In the genomic region with DNA sequence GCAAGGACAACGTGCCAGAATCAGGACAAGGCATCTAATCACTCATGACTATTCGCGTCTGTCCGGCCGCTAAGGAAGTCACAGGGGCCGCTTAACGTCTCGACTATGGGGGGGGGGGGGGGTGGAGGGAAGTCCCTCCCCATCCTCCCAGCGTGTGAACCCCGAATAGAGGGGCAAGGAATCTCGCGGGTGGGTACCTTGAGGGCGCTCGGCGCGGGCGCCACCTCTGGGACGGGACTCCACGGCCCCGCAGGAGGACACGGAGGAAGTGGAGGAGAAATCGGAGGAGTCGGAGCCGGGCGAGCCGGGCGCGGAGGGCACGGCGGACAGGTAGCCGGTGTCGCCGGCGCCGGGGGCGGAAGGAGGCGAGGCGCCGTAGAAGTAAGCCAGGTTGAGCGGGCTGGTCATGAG, we compare ENCODE assay signal across 7 mouse cellular contexts. TPM values are rescaled to one million over a fixed set of nuclear protein-coding genes. Genes with fewer than 3 reads are reported as not detected.
A peak's percentile ranks its signal among the peaks of the same experiment; 100 is the strongest.
DNase-seq lines count a peak whose midpoint lies in the region; ATAC-seq and TF ChIP-seq lines count a peak whose summit lies in the region.

No protein-coding gene starts in this region.

- TF ChIP-seq POLR2A in spleen, adult 2 months (IDR thresholded peaks at IDR 0.05; ENCODE audit: low read depth, low read length): no peak
- no peak for TF ChIP-seq POLR2A in myocyte (IDR thresholded peaks at IDR 0.05; ENCODE audit: insufficient read length, low read depth)

- H3K9me3 ChIP-seq in embryonic facial prominence, embryonic 11.5 days (replicated peaks; ENCODE audit: control insufficient read depth, low read length): no peaks in the 10 kb centered on the region
- no peaks in the 10 kb centered on the region for H3K9me3 ChIP-seq in hindbrain, embryonic 10.5 days

- DNase-seq in spleen, adult 2 months (ENCODE audit: low read depth in 1 of 2, low spot score in 2 of 2): no peak
- no peak for DNase-seq in spleen, postnatal 10 days (ENCODE audit: low spot score in 2 of 2)
- DNase-seq in embryonic facial prominence, embryonic 11.5 days (ENCODE audit: low spot score): no peak
- DNase-seq in hindbrain, embryonic 10.5 days (ENCODE audit: low spot score): peak; percentile 42
- peak; percentile 10 for DNase-seq in liver
- DNase-seq in natural killer cell, adult 2 months (ENCODE audit: low spot score in 2 of 2): no peak

- peak overlapping the region; percentile 86 for H3K4me3 ChIP-seq in spleen, adult 2 months (ENCODE audit: extremely low read depth, insufficient read depth, insufficient read length)
- peak overlapping the region; percentile 63 for H3K4me3 ChIP-seq in embryonic facial prominence, embryonic 11.5 days (ENCODE audit: low read depth, low read length)
- H3K4me3 ChIP-seq in hindbrain, embryonic 10.5 days: peak overlapping the region; percentile 84
- H3K4me3 ChIP-seq in myocyte: peak overlapping the region; percentile 92

- WGBS in spleen, adult 2 months: under 1% methylated on average over 40 of the region's 40 CpGs
- 0% methylated on average over 36 of the region's 40 CpGs for WGBS in embryonic facial prominence, embryonic 11.5 days
- under 1% methylated on average over 40 of the region's 40 CpGs for WGBS in hindbrain, embryonic 10.5 days

- H3ac ChIP-seq in myocyte (ENCODE audit: control insufficient read depth, insufficient read length): peak overlapping the region; percentile 85

- ATAC-seq in embryonic facial prominence, embryonic 11.5 days (replicated peaks; ENCODE audit: insufficient number of reproducible peaks, low FRiP score, low TSS enrichment, low read depth): peak; percentile 21

- H3K79me2 ChIP-seq in myocyte (ENCODE audit: control insufficient read depth, insufficient read depth): peaks cover 67% of the 10 kb centered on the region

- H3K27ac ChIP-seq in spleen, adult 2 months (ENCODE audit: insufficient read depth, low read length): peak overlapping the region; percentile 100
- H3K27ac ChIP-seq in embryonic facial prominence, embryonic 11.5 days (replicated peaks; ENCODE audit: low read depth, low read length): no peak overlapping the region; the same call in 1 of the 2 replicates
- peak overlapping the region; percentile 90 for H3K27ac ChIP-seq in hindbrain, embryonic 10.5 days

- H3K36me3 ChIP-seq in spleen, adult 2 months (ENCODE audit: control insufficient read depth, insufficient read depth, low read length): peaks cover 17% of the 10 kb centered on the region
- no peaks in the 10 kb centered on the region for H3K36me3 ChIP-seq in embryonic facial prominence, embryonic 11.5 days (replicated peaks; ENCODE audit: control insufficient read depth, insufficient read depth, low read depth, low read length)
- peaks cover 20% of the 10 kb centered on the region for H3K36me3 ChIP-seq in hindbrain, embryonic 10.5 days
- peaks cover 32% of the 10 kb centered on the region for H3K36me3 ChIP-seq in myocyte (ENCODE audit: control insufficient read depth, insufficient read depth)

- no peaks in the 10 kb centered on the region for H3K27me3 ChIP-seq in spleen, adult 2 months (ENCODE audit: control insufficient read depth, insufficient read depth, low read length)
- H3K27me3 ChIP-seq in embryonic facial prominence, embryonic 11.5 days (ENCODE audit: control insufficient read depth, insufficient read depth, low read length): no peaks in the 10 kb centered on the region
- peaks cover 11% of the 10 kb centered on the region; the same call in 1 of the 2 replicates for H3K27me3 ChIP-seq in hindbrain, embryonic 10.5 days (ENCODE audit: insufficient read depth, poor library complexity, severe bottlenecking)
- no peaks in the 10 kb centered on the region for H3K27me3 ChIP-seq in myocyte (ENCODE audit: control insufficient read depth, insufficient read depth, insufficient read length)

- peak overlapping the region; percentile 85 for H3K4me2 ChIP-seq in embryonic facial prominence, embryonic 11.5 days (ENCODE audit: low read depth, low read length)
- H3K4me2 ChIP-seq in myocyte (ENCODE audit: low read depth): peak overlapping the region; percentile 73

- H3K9ac ChIP-seq in embryonic facial prominence, embryonic 11.5 days (replicated peaks; ENCODE audit: low read length): peak overlapping the region; percentile 58

- TF ChIP-seq CTCF in spleen, adult 2 months (IDR thresholded peaks at IDR 0.05; ENCODE audit: extremely low read depth, insufficient read depth, insufficient read length, insufficient replicate concordance): no peak

- H3K4me1 ChIP-seq in spleen, adult 2 months (ENCODE audit: control insufficient read depth, insufficient read depth, insufficient read length): no peaks in the 10 kb centered on the region
- H3K4me1 ChIP-seq in embryonic facial prominence, embryonic 11.5 days (ENCODE audit: control insufficient read depth, insufficient read depth, low read length): no peaks in the 10 kb centered on the region
- H3K4me1 ChIP-seq in hindbrain, embryonic 10.5 days (replicated peaks): peaks cover 35% of the 10 kb centered on the region

TF ChIP-seq in myocyte, 11 proteins besides CTCF, POLR2A, EP300 and RAD21:
- TF ChIP-seq USF1 (IDR thresholded peaks at IDR 0.05; ENCODE audit: low read depth) (no peak), REST (IDR thresholded peaks at IDR 0.05; ENCODE audit: insufficient read depth, insufficient read length) (no peak), E2F4 (IDR thresholded peaks at IDR 0.05; ENCODE audit: insufficient read depth) (no peak), POLR2AphosphoS2 (IDR thresholded peaks at IDR 0.05; ENCODE audit: insufficient read length, low read depth) (no peak), MAX (IDR thresholded peaks at IDR 0.05; ENCODE audit: low read depth) (no peak), MYOG (IDR thresholded peaks at IDR 0.05; ENCODE audit: control insufficient read depth in 1 of 3, insufficient read depth in 1 of 3, insufficient read length in 2 of 3, low read depth in 2 of 3) (no peak), MYOD1 (IDR thresholded peaks at IDR 0.05; ENCODE audit: control insufficient read depth in 1 of 3, insufficient read length in 2 of 3, low read depth in 2 of 3) (no peak), TCF3 (IDR thresholded peaks at IDR 0.05; ENCODE audit: insufficient read length, low read depth) (no peak), TCF12 (IDR thresholded peaks at IDR 0.05; ENCODE audit: insufficient read depth, poor library complexity, severe bottlenecking) (no peak), SRF (IDR thresholded peaks at IDR 0.05; ENCODE audit: control insufficient read depth, insufficient read length, low read depth) (no peak), CEBPB (IDR thresholded peaks at IDR 0.05; ENCODE audit: insufficient read depth, poor library complexity, severe bottlenecking) (no peak)
TF ChIP-seq in myocyte: peak in this region for 0.

RNA-seq across cellular contexts. Expression of a gene that starts 17.1 kb away (rescaled TPM):
- polyA plus RNA-seq in spleen, adult 2 months (2012; rRNA removed): 16.6 and 21.5 TPM in 2 replicates
- 3.0 and 3.9 TPM in 2 replicates for polyA plus RNA-seq in embryonic facial prominence, embryonic 11.5 days (2014; fragmentation: Nextera tagmentation; extraction: Ambion mirVana)
- polyA plus RNA-seq in hindbrain, embryonic 10.5 days (2016; fragmentation: Nextera tagmentation; extraction: Ambion mirVana): 1.1 and 1.4 TPM in 2 replicates
- 2.6 TPM for polyA plus RNA-seq in myocyte (2012; fragmentation: generic; extraction: Trizol)

Comparison
In these comparisons a context has a peak if more than half of its experiments do, and no peak if none do; other contexts are left out.
1. DNase-seq: peak in hindbrain, embryonic 10.5 days (single experiment) and liver (single experiment); none in spleen, adult 2 months (0 of 2), spleen, postnatal 10 days (0 of 2), embryonic facial prominence, embryonic 11.5 days (single experiment) and natural killer cell, adult 2 months (0 of 2).
2. Peak in every context shown above with its lines, with median percentiles within 50 percentile points of each other: H3K4me3 ChIP-seq.